Mouse (Mus musculus) midbrain, embryonic 13.5 days (tissue): ENCODE measurements at regions not wholly inside any gene's neighbourhood (a gene's known extent, or its start where the extent isn't known, plus 50 kb on each side); places are given as distances from the start of the nearest gene placed in this dataset.
"Not testable (repeated sequence)": the region's sequence is repeated elsewhere in the genome, so short reads cannot be mapped to it uniquely, and the experiment has no call there.

Experiments used
- ATAC-seq: fragments of 200-750 bp; cut with Nextera tagmentation; 2 replicates; pipeline ENCODE4 v1.8.0; 2017; ENCODE audit warnings: mild to moderate bottlenecking, moderate TSS enrichment, moderate library complexity
- H3K27ac ChIP-seq: fragments of 300-500 bp; sonication (generic); 2 replicates; pipeline ENCODE4 v1.5.1; 2015; ENCODE audit warnings: inconsistent platforms, mild to moderate bottlenecking, moderate library complexity
- H3K27me3 ChIP-seq: fragments of 300-500 bp; sonication (generic); 2 replicates; pipeline ENCODE4 v1.6.1; 2015; ENCODE audit warnings: mild to moderate bottlenecking, inconsistent platforms
- H3K36me3 ChIP-seq: fragments of 300-500 bp; sonication (generic); 2 replicates; pipeline ENCODE4 v1.6.1; 2015; ENCODE audit warnings: mild to moderate bottlenecking, inconsistent platforms
- H3K4me1 ChIP-seq: fragments of 300-500 bp; sonication (generic); replicated peaks from 2 replicates; pipeline ENCODE4 v1.6.1; 2015; ENCODE audit warnings: inconsistent platforms
- H3K4me2 ChIP-seq: fragments of 300-500 bp; sonication (generic); replicated peaks from 2 replicates; pipeline ENCODE4 v1.6.1; 2015; ENCODE audit warnings: moderate library complexity, mild to moderate bottlenecking, inconsistent platforms
- H3K4me3 ChIP-seq: fragments of 300-500 bp; sonication (generic); replicated peaks from 2 replicates; pipeline ENCODE4 v1.5.1; 2015; ENCODE audit warnings: mild to moderate bottlenecking, inconsistent platforms
- H3K9ac ChIP-seq: fragments of 300-500 bp; sonication (generic); replicated peaks from 2 replicates; pipeline ENCODE4 v1.6.1; 2015; ENCODE audit warnings: mild to moderate bottlenecking, inconsistent platforms
- H3K9me3 ChIP-seq: fragments of 300-500 bp; sonication (generic); 2 replicates; pipeline ENCODE4 v1.6.1; 2016; ENCODE audit warnings: mild to moderate bottlenecking, inconsistent platforms
- WGBS: fragments of 180-500 bp; shearing (Covaris S2); methylation state at CpG from one replicate; pipeline ENCODE4 v1.1.7; 2015; 5-methylcytosine and 5-hydroxymethylcytosine counted together

GRCm38 (mm10) chrX:103250961-103251360 lies 64.5 kb upstream of the Nap1l2 start:
- H3K4me3 ChIP-seq: no peak overlapping the region
- WGBS: 79% methylated on average over 2 of the region's 2 CpGs
- ATAC-seq: no peak

GRCm38 (mm10) chrX:103251478-103251877 lies 65.0 kb upstream of the Nap1l2 start:
- not testable (repeated sequence) for ATAC-seq, H3K27me3 ChIP-seq, H3K27ac ChIP-seq, H3K4me3 ChIP-seq, H3K9me3 ChIP-seq, H3K4me1 ChIP-seq, H3K4me2 ChIP-seq, H3K36me3 ChIP-seq, H3K9ac ChIP-seq

More at GRCm38 (mm10) chrX:103250961-103251360, 64.5 kb upstream of the Nap1l2 start:
- H3K36me3 ChIP-seq: no peaks in the 10 kb centered on the region
- H3K27me3 ChIP-seq: peaks cover 9% of the 10 kb centered on the region; the same call in 1 of the 2 replicates
- no peak overlapping the region for H3K27ac ChIP-seq
- no peaks in the 10 kb centered on the region for H3K9me3 ChIP-seq
- H3K9ac ChIP-seq: no peak overlapping the region
- H3K4me2 ChIP-seq: no peak overlapping the region
- no peaks in the 10 kb centered on the region for H3K4me1 ChIP-seq

- not testable (repeated sequence) for H3K4me3 ChIP-seq, H3K4me2 ChIP-seq, H3K4me1 ChIP-seq, H3K27ac ChIP-seq, H3K36me3 ChIP-seq, H3K9ac ChIP-seq, H3K9me3 ChIP-seq, ATAC-seq
- 64% methylated on average over 1 of the region's 1 CpGs for WGBS
- H3K27me3 ChIP-seq: peaks cover 14% of the 10 kb centered on the region; the same call in 1 of the 2 replicates
These were observed 65.8 kb upstream of the Nap1l2 start for GRCm38 (mm10) chrX:103252056-103252850.

- peaks cover 14% of the 10 kb centered on the region; the same call in 1 of the 2 replicates for H3K27me3 ChIP-seq
- H3K9me3 ChIP-seq: no peaks in the 10 kb centered on the region
- no peak overlapping the region for H3K27ac ChIP-seq
- no peaks in the 10 kb centered on the region for H3K36me3 ChIP-seq
- H3K9ac ChIP-seq: no peak overlapping the region
- WGBS: 78% methylated on average over 6 of the region's 6 CpGs
- no peak for ATAC-seq
- H3K4me2 ChIP-seq: no peak overlapping the region
- H3K4me3 ChIP-seq: no peak overlapping the region
- no peaks in the 10 kb centered on the region for H3K4me1 ChIP-seq
These were observed 66.4 kb upstream of the Nap1l2 start for GRCm38 (mm10) chrX:103252881-103253280.

- WGBS: 99% methylated on average over 3 of the region's 3 CpGs
- H3K9me3 ChIP-seq: no peaks in the 10 kb centered on the region
- no peak for ATAC-seq
These were observed 66.3 kb upstream of the Cdx4 start for GRCm38 (mm10) chrX:103254867-103255266.

GRCm38 (mm10) chrX:103259882-103260281 lies 61.3 kb upstream of the Cdx4 start:
- no peak overlapping the region for H3K9ac ChIP-seq
- peak; percentile 50 for ATAC-seq
- no peaks in the 10 kb centered on the region for H3K4me1 ChIP-seq
- H3K27me3 ChIP-seq: peaks cover 42% of the 10 kb centered on the region; the same call in 1 of the 2 replicates
- no peaks in the 10 kb centered on the region for H3K9me3 ChIP-seq
- H3K4me2 ChIP-seq: no peak overlapping the region
- WGBS: 9% methylated on average over 2 of the region's 2 CpGs
- H3K27ac ChIP-seq: no peak overlapping the region
- no peaks in the 10 kb centered on the region for H3K36me3 ChIP-seq
- no peak overlapping the region for H3K4me3 ChIP-seq

More at GRCm38 (mm10) chrX:103254867-103255266, 66.3 kb upstream of the Cdx4 start:
- Histone ChIP-seq H3K27me3 (peaks cover 20% of the 10 kb centered on the region; the same call in 1 of the 2 replicates), H3K4me2 (no peak overlapping the region), H3K36me3 (no peaks in the 10 kb centered on the region), H3K4me3 (no peak overlapping the region), H3K9ac (no peak overlapping the region), H3K27ac (no peak overlapping the region), H3K4me1 (no peaks in the 10 kb centered on the region)
